Mouse (Mus musculus): Measurements from ENCODE around the gene 9530068E07Rik. TPM values are rescaled to one million over a fixed set of nuclear protein-coding genes. Genes with fewer than 3 reads are reported as not detected.

9530068E07Rik gene
- polyA plus RNA-seq, 1 experiment = 151 TPM

GRCm38 (mm10) chr11:52431594-52431993, 35.4 kb downstream of the 9530068E07Rik start:
- TF ChIP-seq MYOD1 (IDR thresholded peaks at IDR 0.05; ENCODE audit: control insufficient read depth in 1 of 3, insufficient read length in 2 of 3, low read depth in 2 of 3) (no peak), MAX (IDR thresholded peaks at IDR 0.05; ENCODE audit: low read depth) (no peak), SRF (IDR thresholded peaks at IDR 0.05; ENCODE audit: control insufficient read depth, insufficient read length, low read depth) (no peak)
- Histone ChIP-seq H3K79me2 (ENCODE audit: control insufficient read depth, insufficient read depth) (no peaks in the 10 kb centered on the region), H3K4me2 (ENCODE audit: low read depth) (no peak overlapping the region), H3ac (ENCODE audit: control insufficient read depth, insufficient read length) (no peak overlapping the region), H3K36me3 (ENCODE audit: control insufficient read depth, insufficient read depth) (no peaks in the 10 kb centered on the region), H3K4me3 (no peak overlapping the region), H3K27me3 (ENCODE audit: control insufficient read depth, insufficient read depth, insufficient read length) (no peaks in the 10 kb centered on the region)

- Histone ChIP-seq H3K36me3 (ENCODE audit: control insufficient read depth, insufficient read depth) (no peaks in the 10 kb centered on the region), H3K79me2 (ENCODE audit: control insufficient read depth, insufficient read depth) (no peaks in the 10 kb centered on the region), H3K4me2 (ENCODE audit: low read depth) (no peak overlapping the region), H3ac (ENCODE audit: control insufficient read depth, insufficient read length) (no peak overlapping the region), H3K4me3 (no peak overlapping the region), H3K27me3 (ENCODE audit: control insufficient read depth, insufficient read depth, insufficient read length) (no peaks in the 10 kb centered on the region)
- TF ChIP-seq MYOG (IDR thresholded peaks at IDR 0.05; ENCODE audit: control insufficient read depth in 1 of 3, insufficient read depth in 1 of 3, insufficient read length in 2 of 3, low read depth in 2 of 3) (no peak), USF1 (IDR thresholded peaks at IDR 0.05; ENCODE audit: low read depth) (no peak), TCF3 (IDR thresholded peaks at IDR 0.05; ENCODE audit: insufficient read length, low read depth) (no peak), TCF12 (IDR thresholded peaks at IDR 0.05; ENCODE audit: insufficient read depth, poor library complexity, severe bottlenecking) (no peak), CEBPB (IDR thresholded peaks at IDR 0.05; ENCODE audit: insufficient read depth, poor library complexity, severe bottlenecking) (no peak), POLR2A (IDR thresholded peaks at IDR 0.05; ENCODE audit: insufficient read length, low read depth) (no peak), SRF (IDR thresholded peaks at IDR 0.05; ENCODE audit: control insufficient read depth, insufficient read length, low read depth) (no peak), POLR2AphosphoS2 (IDR thresholded peaks at IDR 0.05; ENCODE audit: insufficient read length, low read depth) (no peak), MAX (IDR thresholded peaks at IDR 0.05; ENCODE audit: low read depth) (no peak), MYOD1 (IDR thresholded peaks at IDR 0.05; ENCODE audit: control insufficient read depth in 1 of 3, insufficient read length in 2 of 3, low read depth in 2 of 3) (no peak), E2F4 (IDR thresholded peaks at IDR 0.05; ENCODE audit: insufficient read depth) (no peak), REST (IDR thresholded peaks at IDR 0.05; ENCODE audit: insufficient read depth, insufficient read length) (no peak)
Observed at GRCm38 (mm10) chr11:52432148-52432547, 35.9 kb downstream of the 9530068E07Rik start.

DNA sequence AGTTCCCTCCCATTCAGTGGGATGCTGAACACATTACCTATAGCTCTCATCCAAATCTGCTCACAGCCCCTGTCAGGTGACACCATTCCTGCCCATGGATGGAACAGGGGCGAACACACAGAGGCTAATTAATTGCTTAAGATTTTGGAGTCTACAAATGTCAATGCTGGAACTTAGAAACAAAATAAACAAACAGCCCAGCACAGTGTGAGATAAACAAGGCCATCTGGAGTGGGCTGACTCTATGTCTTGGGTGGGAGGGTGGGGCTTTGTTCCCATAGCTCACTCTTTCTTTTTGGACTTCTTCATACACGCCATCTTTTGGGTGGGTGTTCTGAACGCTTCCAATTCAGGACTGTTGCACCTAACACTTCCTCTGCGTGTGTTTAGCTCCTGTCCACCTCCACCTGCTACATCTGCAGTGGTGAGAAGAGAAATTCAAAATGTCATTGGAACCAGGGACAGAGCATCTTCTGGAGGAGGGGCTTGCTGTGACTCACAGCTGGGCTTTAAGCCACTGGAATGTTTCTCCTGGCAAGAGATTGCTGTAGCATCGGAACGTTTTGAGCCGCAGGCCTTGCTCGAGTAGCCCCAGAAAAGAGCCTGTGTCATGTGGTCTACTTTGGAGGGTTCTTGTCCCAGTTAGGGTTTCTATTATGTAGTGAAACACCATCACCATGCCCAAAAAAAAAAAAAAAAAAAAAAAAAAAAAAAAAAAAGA, 37.0 kb downstream of the 9530068E07Rik start:
- Histone ChIP-seq H3K36me3 (ENCODE audit: control insufficient read depth, insufficient read depth) (no peaks in the 10 kb centered on the region), H3K4me3 (no peak overlapping the region), H3K79me2 (ENCODE audit: control insufficient read depth, insufficient read depth) (no peaks in the 10 kb centered on the region), H3ac (ENCODE audit: control insufficient read depth, insufficient read length) (no peak overlapping the region), H3K27me3 (ENCODE audit: control insufficient read depth, insufficient read depth, insufficient read length) (no peaks in the 10 kb centered on the region), H3K4me2 (ENCODE audit: low read depth) (no peak overlapping the region)
- TF ChIP-seq E2F4 (IDR thresholded peaks at IDR 0.05; ENCODE audit: insufficient read depth) (no peak), USF1 (IDR thresholded peaks at IDR 0.05; ENCODE audit: low read depth) (peak; percentile 39), CEBPB (IDR thresholded peaks at IDR 0.05; ENCODE audit: insufficient read depth, poor library complexity, severe bottlenecking) (no peak)

- H3K36me3 ChIP-seq (ENCODE audit: control insufficient read depth, insufficient read depth) = no peaks in the 10 kb centered on the region
- TF ChIP-seq SRF (IDR thresholded peaks at IDR 0.05; ENCODE audit: control insufficient read depth, insufficient read length, low read depth) (no peak), POLR2AphosphoS2 (IDR thresholded peaks at IDR 0.05; ENCODE audit: insufficient read length, low read depth) (no peak), MAX (IDR thresholded peaks at IDR 0.05; ENCODE audit: low read depth) (no peak), REST (IDR thresholded peaks at IDR 0.05; ENCODE audit: insufficient read depth, insufficient read length) (no peak), MYOD1 (IDR thresholded peaks at IDR 0.05; ENCODE audit: control insufficient read depth in 1 of 3, insufficient read length in 2 of 3, low read depth in 2 of 3) (no peak), POLR2A (IDR thresholded peaks at IDR 0.05; ENCODE audit: insufficient read length, low read depth) (no peak), MYOG (IDR thresholded peaks at IDR 0.05; ENCODE audit: control insufficient read depth in 1 of 3, insufficient read depth in 1 of 3, insufficient read length in 2 of 3, low read depth in 2 of 3) (no peak), CEBPB (IDR thresholded peaks at IDR 0.05; ENCODE audit: insufficient read depth, poor library complexity, severe bottlenecking) (no peak), TCF3 (IDR thresholded peaks at IDR 0.05; ENCODE audit: insufficient read length, low read depth) (no peak), USF1 (IDR thresholded peaks at IDR 0.05; ENCODE audit: low read depth) (no peak)
- no peak overlapping the region for H3K4me2 ChIP-seq (ENCODE audit: low read depth)
- H3K4me3 ChIP-seq = no peak overlapping the region
- no peaks in the 10 kb centered on the region for H3K79me2 ChIP-seq (ENCODE audit: control insufficient read depth, insufficient read depth)
- no peak overlapping the region for H3ac ChIP-seq (ENCODE audit: control insufficient read depth, insufficient read length)
- H3K27me3 ChIP-seq (ENCODE audit: control insufficient read depth, insufficient read depth, insufficient read length) = no peaks in the 10 kb centered on the region
Observed at GRCm38 (mm10) chr11:52433797-52434195, 37.6 kb downstream of the 9530068E07Rik start.

DNA sequence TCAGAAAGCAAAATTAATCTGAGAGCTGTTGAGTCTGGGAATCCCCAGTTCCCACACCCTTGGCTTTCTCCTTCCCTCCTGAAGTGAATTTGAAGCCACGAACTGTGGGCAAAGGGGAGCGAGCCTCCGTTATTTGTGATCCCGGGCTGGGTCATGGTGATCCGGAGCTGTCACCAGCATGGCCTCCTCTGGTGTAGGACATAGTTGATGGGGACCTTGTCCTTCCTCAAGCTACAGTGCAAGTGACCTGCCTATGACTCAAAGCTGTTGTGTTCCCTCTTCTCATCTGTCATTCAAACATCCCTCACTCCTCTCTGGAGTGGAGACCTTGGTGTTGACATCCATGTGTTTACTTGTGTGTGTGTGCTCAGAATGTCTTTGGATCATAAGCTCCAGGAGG, 39.2 kb downstream of the 9530068E07Rik start:
- no peak overlapping the region for H3K4me3 ChIP-seq
- H3K27me3 ChIP-seq (ENCODE audit: control insufficient read depth, insufficient read depth, insufficient read length) = no peaks in the 10 kb centered on the region
- no peak overlapping the region for H3K4me2 ChIP-seq (ENCODE audit: low read depth)
- H3K36me3 ChIP-seq (ENCODE audit: control insufficient read depth, insufficient read depth) = no peaks in the 10 kb centered on the region
- H3K79me2 ChIP-seq (ENCODE audit: control insufficient read depth, insufficient read depth) = no peaks in the 10 kb centered on the region
- no peak for TF ChIP-seq TCF3 (IDR thresholded peaks at IDR 0.05; ENCODE audit: insufficient read length, low read depth)
- H3ac ChIP-seq (ENCODE audit: control insufficient read depth, insufficient read length) = no peak overlapping the region
